Mouse (Mus musculus) thymus, adult 2 months (tissue): Measurements from ENCODE around the gene Tbc1d14. TPM values are rescaled to one million over a fixed set of nuclear protein-coding genes. Genes with fewer than 3 reads are reported as not detected.

Source experiments
- DNase-seq: peaks from one replicate; pipeline ENCODE4 v3.0.0; 2021
- H3K27ac ChIP-seq: fragments of 200-500 bp; 2 replicates; pipeline ENCODE4 v1.5.1; 2012; ENCODE audit warnings: low read length, control low read depth; ENCODE audit not compliant: control insufficient read depth, insufficient read depth
- H3K27me3 ChIP-seq: fragments of 200-500 bp; 2 replicates; pipeline ENCODE4 v1.6.1; 2012; ENCODE audit warnings: mild to moderate bottlenecking, low read length, moderate library complexity, mixed read lengths; ENCODE audit not compliant: control insufficient read depth, insufficient read depth
- H3K36me3 ChIP-seq: fragments of 200-500 bp; 2 replicates; pipeline ENCODE4 v1.6.1; 2012; ENCODE audit warnings: mild to moderate bottlenecking, low read length, moderate library complexity; ENCODE audit not compliant: control insufficient read depth, insufficient read depth
- H3K4me1 ChIP-seq: fragments of 200-500 bp; replicated peaks from 2 replicates; pipeline ENCODE4 v1.6.1; 2012; ENCODE audit warnings: low read length; ENCODE audit not compliant: control insufficient read depth, insufficient read depth
- H3K4me3 ChIP-seq: fragments of 200-500 bp; 2 replicates; pipeline ENCODE4 v1.5.1; 2012; ENCODE audit warnings: mild to moderate bottlenecking, low read length, control low read depth, moderate library complexity; ENCODE audit not compliant: control insufficient read depth, insufficient read depth
- CTCF ChIP-seq: fragments of 200-500 bp; IDR thresholded peaks from 2 replicates; pipeline ENCODE4 v1.5.1; 2012; ENCODE audit warnings: mild to moderate bottlenecking, control low read depth, low read length, moderate library complexity, borderline replicate concordance; ENCODE audit not compliant: control insufficient read depth, poor library complexity, insufficient read depth; ENCODE audit errors: extremely low read depth
- POLR2A ChIP-seq: fragments of 200-500 bp; IDR thresholded peaks from 2 replicates; pipeline ENCODE4 v1.6.1; 2012; ENCODE audit warnings: mild to moderate bottlenecking, low read length, control low read depth, moderate library complexity; ENCODE audit not compliant: control insufficient read depth, poor library complexity, insufficient read depth; ENCODE audit errors: extremely low read depth
- WGBS: fragments of 180-500 bp; shearing (Covaris S2); methylation state at CpG from one replicate; pipeline ENCODE4 v1.1.7; 2018; 5-methylcytosine and 5-hydroxymethylcytosine counted together
- polyA plus RNA-seq: library from polyadenylated mRNA; depleted of rRNA; stranded (reverse); fragments of >200 nt; gene quantifications from 2 replicates; pipeline ENCODE4 v1.2.3, GENCODE M21; 2012

Tbc1d14 gene
- polyA plus RNA-seq, 1 experiment: 48.6 TPM

- no peaks in the 10 kb centered on the region for H3K27me3 ChIP-seq
- peak; percentile 98 for DNase-seq
- H3K36me3 ChIP-seq: peaks cover 7% of the 10 kb centered on the region; the same call in 1 of the 2 replicates
- WGBS: under 1% methylated on average over 68 of the region's 68 CpGs
- TF ChIP-seq POLR2A (peak; percentile 81), CTCF (no peak)
- H3K4me1 ChIP-seq: peaks cover 13% of the 10 kb centered on the region
- peak within 1 kb of the TSS; percentile 90 for H3K4me3 ChIP-seq
- peak within 1 kb of the TSS; percentile 12; the same call in 1 of the 2 replicates for H3K27ac ChIP-seq
These were observed 128.1 kb downstream of the Tbc1d14 start, which contains the start of gene Grpel1 for GRCm38 (mm10) chr5:36464709-36465661. TSS of gene Grpel1 (plus strand) at chr5:36464998.

GRCm38 (mm10) chr5:36463391-36463790, 129.7 kb downstream of the Tbc1d14 start:
- no peaks in the 10 kb centered on the region for H3K27me3 ChIP-seq
- no peak for TF ChIP-seq POLR2A
- no peak for TF ChIP-seq CTCF
- WGBS: 75% methylated on average over 5 of the region's 5 CpGs
- H3K36me3 ChIP-seq: no peaks in the 10 kb centered on the region
- H3K4me1 ChIP-seq: peaks cover 13% of the 10 kb centered on the region
- no peak overlapping the region for H3K4me3 ChIP-seq
- no peak for DNase-seq
- H3K27ac ChIP-seq: no peak overlapping the region

GRCm38 (mm10) chr5:36462810-36463209, 130.3 kb downstream of the Tbc1d14 start:
- DNase-seq: peak; percentile 88
- H3K4me1 ChIP-seq: peaks cover 13% of the 10 kb centered on the region
- WGBS: 12% methylated on average over 7 of the region's 7 CpGs

GRCm38 (mm10) chr5:36461231-36461630, 131.8 kb downstream of the Tbc1d14 start:
- TF ChIP-seq CTCF (no peak), POLR2A (no peak)

More at GRCm38 (mm10) chr5:36462810-36463209, 130.3 kb downstream of the Tbc1d14 start:
- Histone ChIP-seq H3K27ac (no peak overlapping the region), H3K36me3 (no peaks in the 10 kb centered on the region), H3K27me3 (no peaks in the 10 kb centered on the region), H3K4me3 (no peak overlapping the region)
- TF ChIP-seq POLR2A (no peak), CTCF (peak; percentile 95)

GRCm38 (mm10) chr5:36460712-36461111, 132.4 kb downstream of the Tbc1d14 start:
- no peak for DNase-seq
- Histone ChIP-seq H3K4me3 (no peak overlapping the region), H3K4me1 (peaks cover 9% of the 10 kb centered on the region), H3K27ac (no peak overlapping the region), H3K27me3 (no peaks in the 10 kb centered on the region), H3K36me3 (no peaks in the 10 kb centered on the region)
- 80% methylated on average over 2 of the region's 2 CpGs for WGBS
- TF ChIP-seq CTCF: no peak
- no peak for TF ChIP-seq POLR2A

More at GRCm38 (mm10) chr5:36461231-36461630, 131.8 kb downstream of the Tbc1d14 start:
- no peak for DNase-seq
- Histone ChIP-seq H3K4me3 (no peak overlapping the region), H3K4me1 (peaks cover 13% of the 10 kb centered on the region), H3K27me3 (no peaks in the 10 kb centered on the region), H3K27ac (no peak overlapping the region), H3K36me3 (no peaks in the 10 kb centered on the region)
- WGBS: 69% methylated on average over 2 of the region's 2 CpGs

GRCm38 (mm10) chr5:36458926-36459325, 134.2 kb downstream of the Tbc1d14 start:
- DNase-seq: peak; percentile 72
- WGBS: 7% methylated on average over 4 of the region's 4 CpGs
- no peak for TF ChIP-seq POLR2A
- Histone ChIP-seq H3K4me1 (0 out of 2 replicates have a peak, but pooled peaks cover under 1% of the 10 kb centered on the region), H3K27me3 (no peaks in the 10 kb centered on the region), H3K27ac (no peak overlapping the region), H3K36me3 (no peaks in the 10 kb centered on the region), H3K4me3 (no peak overlapping the region)
